Mouse (Mus musculus): ENCODE measurements around the gene Pgs1. TPM values are rescaled to one million over a fixed set of nuclear protein-coding genes. Genes with fewer than 3 reads are reported as not detected.

The Pgs1 gene
- total and polyA plus RNA-seq, 3 experiments: 38.1 to 60.5 (median 50.8) TPM

- H3K27me3 ChIP-seq (replicated peaks): no peaks in the 10 kb centered on the region
- no peak overlapping the region for H3K4me3 ChIP-seq (replicated peaks in 1 of 3; ENCODE audit: low read depth in 2 of 3, low read length in 2 of 3, poor library complexity in 1 of 3)
- H3K4me1 ChIP-seq (ENCODE audit: control insufficient read depth in 1 of 2, insufficient read depth in 2 of 2): peaks cover 19 to 64% of the 10 kb centered on the region in 2 experiments
- H3K4me2 ChIP-seq (ENCODE audit: insufficient read depth, low read depth, poor library complexity, severe bottlenecking): no peak overlapping the region
- peaks cover 30% of the 10 kb centered on the region for H3K79me2 ChIP-seq (replicated peaks; ENCODE audit: control insufficient read depth, extremely low read depth, insufficient read depth, poor library complexity, severe bottlenecking)
- in situ Hi-C loops (cut with MboI; ENCODE audit: low pct_ligation_motif_present, low pct_unique_long_range_greater_than_20kb, low sequenced_read_pairs) (loop anchor here (5.0 kb wide), 1 partner anchor 45 kb away; no protein-coding TSS in a partner anchor), dilution Hi-C loops (cut with MboI; ENCODE audit: extremely low pct_ligation_motif_present, extremely low pct_unique_long_range_greater_than_20kb, low sequenced_read_pairs) (no loop called here)
- H3K36me3 ChIP-seq (replicated peaks in 1 of 2; ENCODE audit: control insufficient read depth in 1 of 2, insufficient read depth in 1 of 2, low read length in 1 of 2): peaks cover 78 to 98% of the 10 kb centered on the region in 2 experiments
- H3K27ac ChIP-seq (ENCODE audit: insufficient read depth, low read depth): no peak overlapping the region
- TF ChIP-seq CHD2 (IDR thresholded peaks at IDR 0.05; ENCODE audit: low read length): no peak
- no peak for TF ChIP-seq USF1 (IDR thresholded peaks at IDR 0.05; ENCODE audit: low read depth, low read length)
- no peak for TF ChIP-seq JUND (conservative IDR thresholded peaks at IDR 0.05; ENCODE audit: low read depth, low read length)
- TF ChIP-seq IRF4 (IDR thresholded peaks at IDR 0.05; ENCODE audit: low read depth, low read length): no peak
- TF ChIP-seq NRF1 (IDR thresholded peaks at IDR 0.05; ENCODE audit: low read depth, low read length): no peak
- no peak for TF ChIP-seq POLR2AphosphoS2 (IDR thresholded peaks at IDR 0.05; ENCODE audit: low read depth, low read length)
- no peak for TF ChIP-seq UBTF (IDR thresholded peaks at IDR 0.05; ENCODE audit: low read depth, low read length)
- TF ChIP-seq MAZ (IDR thresholded peaks at IDR 0.05; ENCODE audit: low read depth, low read length): no peak
- no peak for TF ChIP-seq MEF2A (IDR thresholded peaks at IDR 0.05; ENCODE audit: borderline replicate concordance, low read depth, low read length)
- TF ChIP-seq SIN3A (IDR thresholded peaks at IDR 0.05; ENCODE audit: low read length): no peak
- TF ChIP-seq JUN (IDR thresholded peaks at IDR 0.05; ENCODE audit: insufficient read depth, low read depth, low read length): no peak
- TF ChIP-seq HCFC1 (IDR thresholded peaks at IDR 0.05; ENCODE audit: low read depth, low read length): no peak
- no peak for DNase-seq (ENCODE audit: extremely low read depth)
- H3K9ac ChIP-seq (ENCODE audit: insufficient read depth, low read depth): no peak overlapping the region
- H3K9me3 ChIP-seq (replicated peaks; ENCODE audit: low read length): no peaks in the 10 kb centered on the region
These were observed 26.5 kb downstream of the Pgs1 start for GRCm38 (mm10) chr11:118012595-118012994.

- Histone ChIP-seq H3K36me3 (replicated peaks in 1 of 2; ENCODE audit: control insufficient read depth in 1 of 2, insufficient read depth in 1 of 2, low read length in 1 of 2) (peaks cover 82 to 98% of the 10 kb centered on the region in 2 experiments), H3K79me2 (replicated peaks; ENCODE audit: control insufficient read depth, extremely low read depth, insufficient read depth, poor library complexity, severe bottlenecking) (peaks cover 29% of the 10 kb centered on the region), H3K9me3 (replicated peaks; ENCODE audit: low read length) (peaks cover 4% of the 10 kb centered on the region), H3K4me3 (replicated peaks in 1 of 3; ENCODE audit: low read depth in 2 of 3, low read length in 2 of 3, poor library complexity in 1 of 3) (no peak overlapping the region), H3K4me1 (ENCODE audit: control insufficient read depth in 1 of 2, insufficient read depth in 2 of 2) (peaks cover 12 to 56% of the 10 kb centered on the region in 2 experiments), H3K27ac (ENCODE audit: insufficient read depth, low read depth) (no peak overlapping the region), H3K4me2 (ENCODE audit: insufficient read depth, low read depth, poor library complexity, severe bottlenecking) (no peak overlapping the region), H3K9ac (ENCODE audit: insufficient read depth, low read depth) (no peak overlapping the region), H3K27me3 (replicated peaks) (no peaks in the 10 kb centered on the region)
- DNase-seq (ENCODE audit: extremely low read depth): no peak
- dilution Hi-C loops (cut with MboI; ENCODE audit: extremely low pct_ligation_motif_present, extremely low pct_unique_long_range_greater_than_20kb, low sequenced_read_pairs) (no loop called here), in situ Hi-C loops (cut with MboI; ENCODE audit: low pct_ligation_motif_present, low pct_unique_long_range_greater_than_20kb, low sequenced_read_pairs) (loop anchor here (5.0 kb wide), 1 partner anchor 46 kb away; no protein-coding TSS in a partner anchor)
- TF ChIP-seq JUND (conservative IDR thresholded peaks at IDR 0.05; ENCODE audit: low read depth, low read length): no peak
- TF ChIP-seq MXI1 (IDR thresholded peaks at IDR 0.05; ENCODE audit: low read depth, low read length): no peak
- no peak for TF ChIP-seq CHD2 (IDR thresholded peaks at IDR 0.05; ENCODE audit: low read length)
- TF ChIP-seq GABPA (IDR thresholded peaks at IDR 0.05; ENCODE audit: insufficient replicate concordance, low read depth, low read length): no peak
- TF ChIP-seq CHD1 (IDR thresholded peaks at IDR 0.05; ENCODE audit: low read depth, low read length): no peak
- no peak for TF ChIP-seq POLR2AphosphoS2 (IDR thresholded peaks at IDR 0.05; ENCODE audit: low read depth, low read length)
- no peak for TF ChIP-seq MEF2A (IDR thresholded peaks at IDR 0.05; ENCODE audit: borderline replicate concordance, low read depth, low read length)
- TF ChIP-seq KAT2A (IDR thresholded peaks at IDR 0.05; ENCODE audit: insufficient replicate concordance, low read length): no peak
- TF ChIP-seq TBP (conservative IDR thresholded peaks at IDR 0.05; ENCODE audit: low read depth, low read length): no peak
These were observed 27.2 kb downstream of the Pgs1 start for GRCm38 (mm10) chr11:118013339-118013738.
